10 mouse cellular contexts compared by ENCODE assay signal in the genomic region with DNA sequence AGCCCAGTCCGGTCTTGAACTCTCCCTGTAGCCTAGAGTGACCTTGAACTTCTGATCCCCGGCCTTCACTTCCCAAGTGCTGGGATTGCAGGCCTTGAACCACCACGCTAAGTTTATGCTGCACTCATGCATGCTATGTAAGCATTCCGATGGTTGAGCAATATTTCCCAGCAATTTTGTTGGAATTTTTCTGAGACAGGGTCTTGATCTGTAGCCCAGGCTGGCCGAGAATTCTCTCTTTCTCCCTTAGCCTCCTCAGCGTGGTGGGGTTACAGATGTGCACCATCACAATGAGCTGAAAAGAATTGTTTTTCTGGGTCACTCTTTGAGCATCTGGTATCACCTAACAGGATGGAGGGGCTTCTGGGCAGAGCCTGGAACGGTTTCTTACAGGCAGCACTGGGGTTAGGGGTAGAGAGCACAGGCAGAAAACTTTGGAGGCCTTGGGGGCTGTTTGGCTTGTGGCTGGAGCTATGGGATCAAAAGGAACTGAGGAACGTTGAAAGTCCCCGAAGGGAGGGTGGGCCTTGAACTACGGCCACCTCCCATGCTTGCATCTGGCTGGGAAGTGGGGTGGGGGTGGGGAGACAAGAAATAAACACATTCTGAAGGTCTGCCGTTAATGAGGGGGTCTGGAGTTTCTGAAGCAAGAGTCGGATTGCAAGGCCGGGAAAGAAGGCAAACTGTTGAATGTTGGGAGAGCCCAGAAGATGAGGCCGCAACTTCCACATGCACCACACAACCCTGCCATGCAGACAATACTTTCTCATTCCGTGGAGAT. TPM values are rescaled to one million over a fixed set of nuclear protein-coding genes. Genes with fewer than 3 reads are reported as not detected.
A peak's percentile ranks its signal among the peaks of the same experiment; 100 is the strongest.
DNase-seq lines count a peak whose midpoint lies in the region; ATAC-seq lines count a peak whose summit lies in the region.
"Had no signal": no experiment of that assay in that cellular context is flagged by ENCODE, and none has a peak within 500 bp of the region (broad histone marks: within the 10 kb centered on the region; RNA-seq: fewer than 3 reads in every experiment).

No protein-coding gene starts in this region.

- peak overlapping the region; percentile 81 for H3K27ac ChIP-seq in heart, embryonic 10.5 days
- peak overlapping the region; percentile 76 for H3K27ac ChIP-seq in lung, embryonic 16.5 days (ENCODE audit: low read length)
- peak overlapping the region; percentile 90 for H3K27ac ChIP-seq in embryonic facial prominence, embryonic 13.5 days
- peak overlapping the region; percentile 87 for H3K27ac ChIP-seq in limb, embryonic 15.5 days
- H3K27ac ChIP-seq in forebrain, embryonic 11.5 days (ENCODE audit: low read depth, low read length) = no peak overlapping the region

- H3K27me3 ChIP-seq in heart, embryonic 10.5 days (ENCODE audit: insufficient read depth, poor library complexity, severe bottlenecking) = no peaks in the 10 kb centered on the region
- H3K27me3 ChIP-seq in lung, embryonic 16.5 days (ENCODE audit: control insufficient read depth, insufficient read depth, low read depth, low read length) = no peaks in the 10 kb centered on the region
- H3K27me3 ChIP-seq in embryonic facial prominence, embryonic 13.5 days = no peaks in the 10 kb centered on the region
- H3K27me3 ChIP-seq in limb, embryonic 15.5 days = no peaks in the 10 kb centered on the region
- no peaks in the 10 kb centered on the region for H3K27me3 ChIP-seq in forebrain, embryonic 11.5 days (ENCODE audit: control insufficient read depth, insufficient read depth, low read length)

- peak; percentile 35 for ATAC-seq in lung, embryonic 16.5 days (ENCODE audit: low read depth)
- no peak for ATAC-seq in embryonic facial prominence, embryonic 13.5 days (ENCODE audit: insufficient number of reproducible peaks, insufficient read depth, low FRiP score, low TSS enrichment, low read depth)
- 0 out of 2 replicates have a peak, but pooled peaks have one; percentile 30 for ATAC-seq in limb, embryonic 15.5 days (ENCODE audit: insufficient number of reproducible peaks, low FRiP score, low TSS enrichment, low read depth)
- ATAC-seq in activated CD4-positive, CD25-positive, alpha-beta regulatory T cell, adult 4 months = no peak
- ATAC-seq in forebrain, embryonic 11.5 days (replicated peaks; ENCODE audit: low FRiP score) = no peak

- H3K9me3 ChIP-seq in heart, embryonic 10.5 days = no peaks in the 10 kb centered on the region
- no peaks in the 10 kb centered on the region for H3K9me3 ChIP-seq in lung, embryonic 16.5 days (ENCODE audit: control insufficient read depth, low read length)
- no peaks in the 10 kb centered on the region for H3K9me3 ChIP-seq in embryonic facial prominence, embryonic 13.5 days
- no peaks in the 10 kb centered on the region for H3K9me3 ChIP-seq in limb, embryonic 15.5 days
- H3K9me3 ChIP-seq in forebrain, embryonic 11.5 days (ENCODE audit: control insufficient read depth, low read length) = no peaks in the 10 kb centered on the region

- no peak for DNase-seq in heart, embryonic 10.5 days (ENCODE audit: low spot score)
- no peak for DNase-seq in heart, adult 8-10 months (ENCODE audit: low spot score)
- DNase-seq in lung, postnatal 14 days = no peak
- no peak for DNase-seq in forebrain, embryonic 11.5 days (ENCODE audit: low spot score)
- DNase-seq: embryo, embryonic 11 days had no signal

- no peak overlapping the region for H3K9ac ChIP-seq in lung, embryonic 16.5 days (ENCODE audit: low read length)
- H3K9ac ChIP-seq in embryonic facial prominence, embryonic 13.5 days = no peak overlapping the region
- no peak overlapping the region for H3K9ac ChIP-seq in limb, embryonic 15.5 days
- no peak overlapping the region for H3K9ac ChIP-seq in forebrain, embryonic 11.5 days (ENCODE audit: low read length)

- H3K4me2 ChIP-seq in lung, embryonic 16.5 days (ENCODE audit: low read depth, low read length) = no peak overlapping the region
- no peak overlapping the region for H3K4me2 ChIP-seq in embryonic facial prominence, embryonic 13.5 days
- no peak overlapping the region for H3K4me2 ChIP-seq in limb, embryonic 15.5 days
- H3K4me2 ChIP-seq in forebrain, embryonic 11.5 days (ENCODE audit: low read depth, low read length, severe bottlenecking) = no peak overlapping the region

- no peak overlapping the region for H3K4me3 ChIP-seq in heart, embryonic 10.5 days
- no peak overlapping the region for H3K4me3 ChIP-seq in lung, embryonic 16.5 days (ENCODE audit: low read length)
- no peak overlapping the region for H3K4me3 ChIP-seq in embryonic facial prominence, embryonic 13.5 days
- H3K4me3 ChIP-seq in limb, embryonic 15.5 days = no peak overlapping the region
- no peak overlapping the region for H3K4me3 ChIP-seq in forebrain, embryonic 11.5 days (ENCODE audit: low read depth, low read length)

- no peaks in the 10 kb centered on the region for H3K36me3 ChIP-seq in heart, embryonic 10.5 days
- no peaks in the 10 kb centered on the region for H3K36me3 ChIP-seq in lung, embryonic 16.5 days (ENCODE audit: control insufficient read depth, insufficient read depth, low read length)
- H3K36me3 ChIP-seq in embryonic facial prominence, embryonic 13.5 days = no peaks in the 10 kb centered on the region
- no peaks in the 10 kb centered on the region for H3K36me3 ChIP-seq in limb, embryonic 15.5 days
- no peaks in the 10 kb centered on the region for H3K36me3 ChIP-seq in forebrain, embryonic 11.5 days (ENCODE audit: control insufficient read depth, insufficient read depth, low read length)

- peaks cover 65% of the 10 kb centered on the region for H3K4me1 ChIP-seq in heart, embryonic 10.5 days
- H3K4me1 ChIP-seq in lung, embryonic 16.5 days (replicated peaks; ENCODE audit: control insufficient read depth, insufficient read depth, low read length) = peaks cover 29% of the 10 kb centered on the region
- H3K4me1 ChIP-seq in embryonic facial prominence, embryonic 13.5 days = peaks cover 64% of the 10 kb centered on the region
- peaks cover 56% of the 10 kb centered on the region for H3K4me1 ChIP-seq in limb, embryonic 15.5 days
- H3K4me1 ChIP-seq in forebrain, embryonic 11.5 days (replicated peaks; ENCODE audit: control insufficient read depth, insufficient read depth, low read length) = peaks cover 16% of the 10 kb centered on the region

- WGBS in heart, embryonic 10.5 days = 48% methylated on average over 15 of the region's 15 CpGs
- WGBS in lung, embryonic 16.5 days = 34% methylated on average over 15 of the region's 15 CpGs
- WGBS in embryonic facial prominence, embryonic 13.5 days = 23% methylated on average over 15 of the region's 15 CpGs
- 28% methylated on average over 15 of the region's 15 CpGs for WGBS in limb, embryonic 15.5 days
- 69% methylated on average over 15 of the region's 15 CpGs for WGBS in forebrain, embryonic 11.5 days

RNA-seq across cellular contexts. Expression of a gene that starts 20.4 kb away (rescaled TPM):
- polyA plus RNA-seq in heart, embryonic 10.5 days (2016; fragmentation: Nextera tagmentation; extraction: Ambion mirVana) = 0.25 and 0.78 TPM in 2 replicates
- total RNA-seq in heart, adult 8-10 months (2022) = under 1 TPM in 3 of 4 experiments, not detected in 1; 0.14 to 0.57 (median 0.25) TPM
- polyA plus RNA-seq in lung, embryonic 16.5 days (2015; fragmentation: Nextera tagmentation; extraction: Ambion mirVana) = 0.18 and 0.20 TPM in 2 replicates
- polyA plus RNA-seq in embryonic facial prominence, embryonic 13.5 days (2015; fragmentation: Nextera tagmentation; extraction: Ambion mirVana) = 0.30 and 0.69 TPM in 2 replicates
- polyA plus RNA-seq in limb, embryonic 15.5 days (2015; fragmentation: Nextera tagmentation; extraction: Ambion mirVana) = 0.38 and 0.48 TPM in 2 replicates
- 100 to 1,000 TPM; 243 to 261 TPM for polyA plus RNA-seq in activated CD4-positive, CD25-positive, alpha-beta regulatory T cell, adult 4 months (2017; shearing (Covaris generic))
- 0.31 TPM in 1 of 2 replicates, not detected in the other for polyA plus RNA-seq in forebrain, embryonic 11.5 days (2014; fragmentation: Nextera tagmentation; extraction: Ambion mirVana)
- total RNA-seq: gastrocnemius, adult 8-10 months had no signal

RNA-seq across cellular contexts. Expression of a gene that starts 45.4 kb away (rescaled TPM):
- 0.36 TPM in 2 replicates for polyA plus RNA-seq in heart, embryonic 10.5 days (2016; fragmentation: Nextera tagmentation; extraction: Ambion mirVana)
- under 1 TPM; 0.06 to 0.43 (median 0.16) TPM for total RNA-seq in heart, adult 8-10 months (2022)
- polyA plus RNA-seq in lung, embryonic 16.5 days (2015; fragmentation: Nextera tagmentation; extraction: Ambion mirVana) = 0.19 and 0.39 TPM in 2 replicates
- polyA plus RNA-seq in embryonic facial prominence, embryonic 13.5 days (2015; fragmentation: Nextera tagmentation; extraction: Ambion mirVana) = 0.53 and 0.73 TPM in 2 replicates
- polyA plus RNA-seq in limb, embryonic 15.5 days (2015; fragmentation: Nextera tagmentation; extraction: Ambion mirVana) = 1.9 and 2.1 TPM in 2 replicates
- not detected for polyA plus RNA-seq in activated CD4-positive, CD25-positive, alpha-beta regulatory T cell, adult 4 months (2017; shearing (Covaris generic))
- polyA plus RNA-seq in forebrain, embryonic 11.5 days (2014; fragmentation: Nextera tagmentation; extraction: Ambion mirVana) = 0.27 and 0.65 TPM in 2 replicates
- total RNA-seq: gastrocnemius, adult 8-10 months had no signal

Comparison
In these comparisons a context has a peak if more than half of its experiments do, and no peak if none do; other contexts are left out.
1. ATAC-seq: peak in lung, embryonic 16.5 days (single experiment) and limb, embryonic 15.5 days (single experiment); none in embryonic facial prominence, embryonic 13.5 days (single experiment), activated CD4-positive, CD25-positive, alpha-beta regulatory T cell, adult 4 months (single experiment) and forebrain, embryonic 11.5 days (single experiment).
2. RNA of a gene that starts 20.4 kb away (polyA plus RNA-seq): 243 to 261 TPM in activated CD4-positive, CD25-positive, alpha-beta regulatory T cell, adult 4 months; 0.25 to 0.78 TPM in heart, embryonic 10.5 days, 0.38 to 0.48 TPM in limb, embryonic 15.5 days, 0.31 TPM in forebrain, embryonic 11.5 days, 0.30 to 0.69 TPM in embryonic facial prominence, embryonic 13.5 days and 0.18 to 0.20 TPM in lung, embryonic 16.5 days; every median in the first group is over 100 times any median in the second.